Mouse (Mus musculus) thymus, postnatal 0 days (tissue): ENCODE results near the gene Chrnb2. TPM values are rescaled to one million over a fixed set of nuclear protein-coding genes. Genes with fewer than 3 reads are reported as not detected.

Experiments
- DNase-seq: peaks from one replicate; pipeline ENCODE4 v3.0.0-alpha.2; 2015; ENCODE audit warnings: low spot score
- polyA plus RNA-seq: library from polyadenylated mRNA; unstranded; fragments of >200 nt; fragmentation: Nextera tagmentation; extraction: Ambion mirVana; gene quantifications from 2 replicates; pipeline ENCODE4 v1.2.1, GENCODE M21; 2015

The Chrnb2 gene
- polyA plus RNA-seq, 1 experiment from 2014 or later: 0.55 TPM

GRCm38 (mm10) chr3:89780102-89780501 lies 15.7 kb upstream of the Chrnb2 start:
- no peak for DNase-seq

GRCm38 (mm10) chr3:89776001-89776400 lies 11.6 kb upstream of the Chrnb2 start:
- DNase-seq: no peak

- peak; percentile 22 for DNase-seq
Observed at GRCm38 (mm10) chr3:89774236-89774960, 10.0 kb upstream of the Chrnb2 start.

GRCm38 (mm10) chr3:89773740-89774211 lies 9.3 kb upstream of the Chrnb2 start:
- DNase-seq: no peak

- peak; percentile 96 for DNase-seq
Observed at GRCm38 (mm10) chr3:89772968-89773709, 8.7 kb upstream of the Chrnb2 start, which contains the start of gene Ube2q1. Gene Ube2q1, plus strand, starts transcription at chr3:89773616.

GRCm38 (mm10) chr3:89772588-89772967 lies 8.1 kb upstream of the Chrnb2 start:
- peak; percentile 94 for DNase-seq

- DNase-seq: no peak
Observed at GRCm38 (mm10) chr3:89770425-89771002, 6.1 kb upstream of the Chrnb2 start.

GRCm38 (mm10) chr3:89769584-89769983 lies 5.2 kb upstream of the Chrnb2 start:
- no peak for DNase-seq

- DNase-seq: no peak
Observed at GRCm38 (mm10) chr3:89759786-89760185, 4.6 kb downstream of the Chrnb2 start.

- no peak for DNase-seq
Observed at GRCm38 (mm10) chr3:89757851-89758250, 6.6 kb downstream of the Chrnb2 start.

- no peak for DNase-seq
Observed at GRCm38 (mm10) chr3:89755283-89755682, 9.1 kb downstream of the Chrnb2 start.

- no peak for DNase-seq
Observed at GRCm38 (mm10) chr3:89752307-89752706, 12.1 kb downstream of the Chrnb2 start.

- no peak for DNase-seq
Observed at GRCm38 (mm10) chr3:89738509-89738908, 25.9 kb downstream of the Chrnb2 start.

GRCm38 (mm10) chr3:89732091-89732490 lies 32.3 kb downstream of the Chrnb2 start:
- DNase-seq: no peak

GRCm38 (mm10) chr3:89730350-89731331 lies 33.8 kb downstream of the Chrnb2 start:
- DNase-seq: peak; percentile 91

- DNase-seq: no peak
Observed at GRCm38 (mm10) chr3:89728848-89729247, 35.6 kb downstream of the Chrnb2 start.

GRCm38 (mm10) chr3:89727028-89727427 lies 37.4 kb downstream of the Chrnb2 start:
- DNase-seq: peak; percentile 66

- no peak for DNase-seq
Observed at GRCm38 (mm10) chr3:89723400-89724084, 40.9 kb downstream of the Chrnb2 start.

- no peak for DNase-seq
Observed at GRCm38 (mm10) chr3:89722032-89722431, 42.4 kb downstream of the Chrnb2 start.

GRCm38 (mm10) chr3:89715967-89716256 lies 48.5 kb downstream of the Chrnb2 start:
- DNase-seq: no peak
